Mouse (Mus musculus): Measurements from ENCODE around the gene Vwa8.

DNA sequence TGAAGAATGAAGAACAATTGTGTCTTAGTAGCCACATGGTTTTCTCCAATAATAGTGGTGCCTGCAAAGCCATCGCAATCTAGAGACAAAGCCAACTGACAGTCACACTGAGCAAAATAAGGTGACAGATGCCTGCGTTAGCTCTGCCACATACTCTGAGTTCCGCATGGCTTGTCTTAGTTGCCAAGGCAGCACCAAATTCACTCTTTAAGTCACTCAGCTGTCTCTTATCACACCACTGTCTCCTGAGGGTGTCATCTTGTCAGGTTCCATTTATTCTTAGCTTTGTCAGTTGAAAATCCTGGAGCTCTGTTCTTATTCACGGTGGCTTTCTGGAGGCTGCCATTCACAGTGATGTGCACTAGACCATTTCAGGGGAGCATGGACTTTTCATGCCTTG, 17.7 kb upstream of the Vwa8 start:
- TF ChIP-seq CTCF (IDR thresholded peaks at IDR 0.05; ENCODE audit: control insufficient read depth, insufficient read depth, insufficient read length): no peak
- no peak for TF ChIP-seq FOSL1 (IDR thresholded peaks at IDR 0.05; ENCODE audit: insufficient read depth, low read length, poor library complexity, severe bottlenecking)
- no peak for TF ChIP-seq MYOD1 (IDR thresholded peaks at IDR 0.05; ENCODE audit: control insufficient read depth, insufficient read length, low read depth)
- TF ChIP-seq CEBPB (IDR thresholded peaks at IDR 0.05; ENCODE audit: low read depth): no peak
- TF ChIP-seq USF1 (IDR thresholded peaks at IDR 0.05; ENCODE audit: low read depth): no peak
- no peak for TF ChIP-seq MYOG (IDR thresholded peaks at IDR 0.05; ENCODE audit: control insufficient read depth, extremely low read depth, insufficient read length)
